Mouse (Mus musculus): ENCODE results near the gene Dnaic1. TPM values are rescaled to one million over a fixed set of nuclear protein-coding genes. Genes with fewer than 3 reads are reported as not detected.

The Dnaic1 gene
- not detected for polyA plus RNA-seq (2014; fragmentation: Illumina TruSeq; extraction: RNeasy Lipid Tissue Mini Kit (QIAGEN cat#74804); ENCODE audit: low read depth, low replicate concordance)

GRCm38 (mm10) chr4:41569411-41569885 is at the start of gene Dnaic1, which contains the start of gene Fam219a:
Gene Dnaic1, plus strand, starts transcription at chr4:41569775.
Gene Fam219a, minus strand, starts transcription at chr4:41569538.

DNA sequence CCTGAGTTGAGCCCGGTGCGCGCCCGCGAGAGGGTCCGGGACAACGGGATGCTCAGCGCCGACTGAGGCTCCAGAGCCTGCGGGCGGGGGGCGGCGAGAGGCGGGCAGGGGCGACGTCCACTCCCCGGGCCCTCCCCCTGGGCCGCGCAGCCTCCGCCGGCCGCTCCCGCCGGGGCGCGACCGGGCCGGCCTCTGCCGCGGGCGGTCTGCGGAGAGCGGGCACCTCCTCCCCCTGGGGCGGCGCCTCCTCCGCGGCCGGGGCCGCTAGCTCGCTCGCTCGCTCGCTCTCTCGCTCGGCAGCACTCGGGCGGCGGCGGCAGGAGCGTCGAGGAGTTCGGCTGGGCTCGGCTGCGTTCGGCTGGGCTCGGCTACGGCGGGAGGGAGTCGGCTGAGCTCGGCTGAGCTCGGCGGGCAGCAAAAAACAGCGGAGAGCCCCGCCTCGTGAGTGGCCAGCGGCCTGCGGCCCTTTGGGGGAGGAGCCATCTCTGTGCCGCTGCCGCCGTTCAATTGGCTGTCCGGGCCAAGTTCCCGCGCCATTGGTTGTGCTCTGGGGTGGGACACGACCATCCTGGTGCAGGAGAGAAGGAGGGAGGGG is 70.4 kb downstream of the Dnaic1 start, which contains the start of gene Enho:
Enho (minus strand) TSS at position 412 of the 595 bp plus-strand sequence.

Other genes with a start within 250 kb of the Dnaic1 start
- 45.8 TPM for gene Ubap1, start 220.8 kb upstream of the Dnaic1 start, polyA plus RNA-seq (2014; fragmentation: Illumina TruSeq; extraction: RNeasy Lipid Tissue Mini Kit (QIAGEN cat#74804); ENCODE audit: low read depth, low replicate concordance)
- 1.8 TPM for gene Kif24, start 104.9 kb upstream of the Dnaic1 start, polyA plus RNA-seq (2014; fragmentation: Illumina TruSeq; extraction: RNeasy Lipid Tissue Mini Kit (QIAGEN cat#74804); ENCODE audit: low read depth, low replicate concordance)
- 33.1 TPM for gene Nudt2, start 104.6 kb upstream of the Dnaic1 start, polyA plus RNA-seq (2014; fragmentation: Illumina TruSeq; extraction: RNeasy Lipid Tissue Mini Kit (QIAGEN cat#74804); ENCODE audit: low read depth, low replicate concordance)
- 3.0 TPM for gene AI464131, start 66.7 kb upstream of the Dnaic1 start, polyA plus RNA-seq (2014; fragmentation: Illumina TruSeq; extraction: RNeasy Lipid Tissue Mini Kit (QIAGEN cat#74804); ENCODE audit: low read depth, low replicate concordance)
- gene 1110017D15Rik, start 52.4 kb upstream of the Dnaic1 start, polyA plus RNA-seq (2014; fragmentation: Illumina TruSeq; extraction: RNeasy Lipid Tissue Mini Kit (QIAGEN cat#74804); ENCODE audit: low read depth, low replicate concordance): not detected
- gene Fam219a, start 237 bp upstream of the Dnaic1 start, polyA plus RNA-seq (2014; fragmentation: Illumina TruSeq; extraction: RNeasy Lipid Tissue Mini Kit (QIAGEN cat#74804); ENCODE audit: low read depth, low replicate concordance): 2.9 TPM
- not detected for gene Enho, start 70.5 kb downstream of the Dnaic1 start, polyA plus RNA-seq (2014; fragmentation: Illumina TruSeq; extraction: RNeasy Lipid Tissue Mini Kit (QIAGEN cat#74804); ENCODE audit: low read depth, low replicate concordance)
- 1.2 TPM for gene Cntfr, start 127.3 kb downstream of the Dnaic1 start, polyA plus RNA-seq (2014; fragmentation: Illumina TruSeq; extraction: RNeasy Lipid Tissue Mini Kit (QIAGEN cat#74804); ENCODE audit: low read depth, low replicate concordance)
- 18.6 TPM for gene Il11ra1, start 130.2 kb downstream of the Dnaic1 start, polyA plus RNA-seq (2014; fragmentation: Illumina TruSeq; extraction: RNeasy Lipid Tissue Mini Kit (QIAGEN cat#74804); ENCODE audit: low read depth, low replicate concordance)
- gene Rpp25l, start 143.8 kb downstream of the Dnaic1 start, polyA plus RNA-seq (2014; fragmentation: Illumina TruSeq; extraction: RNeasy Lipid Tissue Mini Kit (QIAGEN cat#74804); ENCODE audit: low read depth, low replicate concordance): not detected
- gene Dctn3, start 153.4 kb downstream of the Dnaic1 start, polyA plus RNA-seq (2014; fragmentation: Illumina TruSeq; extraction: RNeasy Lipid Tissue Mini Kit (QIAGEN cat#74804); ENCODE audit: low read depth, low replicate concordance): 42.9 TPM
- gene Arid3c, start 161.4 kb downstream of the Dnaic1 start, polyA plus RNA-seq (2014; fragmentation: Illumina TruSeq; extraction: RNeasy Lipid Tissue Mini Kit (QIAGEN cat#74804); ENCODE audit: low read depth, low replicate concordance): not detected
- gene Galt, start 185.5 kb downstream of the Dnaic1 start, polyA plus RNA-seq (2014; fragmentation: Illumina TruSeq; extraction: RNeasy Lipid Tissue Mini Kit (QIAGEN cat#74804); ENCODE audit: low read depth, low replicate concordance): 2.4 TPM
- gene Sigmar1, start 186.4 kb downstream of the Dnaic1 start, polyA plus RNA-seq (2014; fragmentation: Illumina TruSeq; extraction: RNeasy Lipid Tissue Mini Kit (QIAGEN cat#74804); ENCODE audit: low read depth, low replicate concordance): 48.6 TPM
- gene Ccl27a, start 204.5 kb downstream of the Dnaic1 start, polyA plus RNA-seq (2014; fragmentation: Illumina TruSeq; extraction: RNeasy Lipid Tissue Mini Kit (QIAGEN cat#74804); ENCODE audit: low read depth, low replicate concordance): 4.1 TPM

Measured in adrenal gland, adult 10 weeks (tissue).